Mouse (Mus musculus) C3H10T1/2 (cell line): Measurements from ENCODE around the gene AU021092. TPM values are rescaled to one million over a fixed set of nuclear protein-coding genes. Genes with fewer than 3 reads are reported as not detected.

ENCODE experiments used
- polyA plus RNA-seq, 2 experiments: library from polyadenylated mRNA; unstranded; fragments of >200 nt; fragmentation: generic; extraction: Trizol; gene quantifications; one replicate each; pipeline ENCODE4 v1.2.1; 2012; ENCODE audit warnings: missing spikeins in 2 of 2

AU021092 gene
- 1 to 10 TPM; 4.4 to 5.7 TPM for polyA plus RNA-seq

DNA sequence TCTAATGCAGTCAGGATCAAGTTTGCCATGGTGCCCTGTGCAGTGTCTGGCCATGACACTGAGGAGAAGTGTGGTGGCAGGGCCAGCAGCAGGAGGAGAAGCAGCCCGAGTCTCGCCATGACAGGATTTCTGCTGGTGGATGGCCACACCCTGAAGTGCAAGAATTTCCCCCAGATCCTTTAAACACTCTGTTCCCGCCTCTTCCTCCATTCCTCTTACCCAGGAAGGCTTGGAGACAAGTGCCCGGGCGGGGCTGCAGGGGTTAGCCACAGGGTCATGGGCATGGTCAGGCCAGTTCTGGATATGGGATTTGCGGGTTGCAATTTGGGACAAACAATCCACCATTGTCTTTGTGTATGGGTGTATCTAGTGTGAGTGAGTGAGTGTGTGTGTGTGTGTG lies at the start of gene AU021092:
Gene AU021092 (minus strand): TSS at position 160 of the 400 bp plus-strand sequence.

DNA sequence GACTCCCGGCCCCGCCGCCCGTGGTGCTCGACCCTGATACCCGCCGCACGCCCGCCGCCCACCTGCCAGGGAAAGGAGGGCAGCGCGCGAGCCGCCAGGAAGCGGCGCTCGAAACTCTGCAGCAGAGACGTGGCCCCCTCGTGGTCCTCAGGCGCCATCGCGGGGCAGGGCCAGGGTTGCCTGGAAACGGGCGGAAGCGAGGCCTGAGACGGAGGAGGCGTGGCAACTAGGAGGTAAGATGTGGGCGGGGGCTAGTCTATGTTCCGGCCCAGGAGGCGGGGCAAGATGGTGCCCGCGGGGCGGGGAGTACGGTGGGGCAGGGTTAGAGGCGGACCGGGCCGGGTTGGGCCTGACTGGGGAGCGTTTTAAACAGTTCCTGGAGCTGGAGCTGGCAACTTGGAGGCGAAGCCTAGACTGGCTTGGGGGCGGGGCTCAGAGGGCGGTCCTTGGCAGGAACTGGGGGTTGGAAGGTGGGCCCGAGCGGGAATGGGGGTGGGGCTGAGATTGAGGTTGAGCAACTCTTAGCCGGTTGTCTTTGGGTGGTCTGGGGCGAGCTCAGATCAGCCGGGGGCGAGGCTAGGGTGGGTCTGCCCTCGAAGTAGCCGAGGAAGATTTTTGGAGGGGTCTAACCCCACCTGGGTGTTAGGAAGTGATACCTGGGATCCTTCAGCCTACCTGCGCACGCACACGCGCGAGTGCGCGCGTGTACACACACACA lies 33.8 kb upstream of the AU021092 start, which contains the start of gene Eef2kmt:
Gene Eef2kmt (minus strand): TSS at position 205 of the 718 bp plus-strand sequence.

DNA sequence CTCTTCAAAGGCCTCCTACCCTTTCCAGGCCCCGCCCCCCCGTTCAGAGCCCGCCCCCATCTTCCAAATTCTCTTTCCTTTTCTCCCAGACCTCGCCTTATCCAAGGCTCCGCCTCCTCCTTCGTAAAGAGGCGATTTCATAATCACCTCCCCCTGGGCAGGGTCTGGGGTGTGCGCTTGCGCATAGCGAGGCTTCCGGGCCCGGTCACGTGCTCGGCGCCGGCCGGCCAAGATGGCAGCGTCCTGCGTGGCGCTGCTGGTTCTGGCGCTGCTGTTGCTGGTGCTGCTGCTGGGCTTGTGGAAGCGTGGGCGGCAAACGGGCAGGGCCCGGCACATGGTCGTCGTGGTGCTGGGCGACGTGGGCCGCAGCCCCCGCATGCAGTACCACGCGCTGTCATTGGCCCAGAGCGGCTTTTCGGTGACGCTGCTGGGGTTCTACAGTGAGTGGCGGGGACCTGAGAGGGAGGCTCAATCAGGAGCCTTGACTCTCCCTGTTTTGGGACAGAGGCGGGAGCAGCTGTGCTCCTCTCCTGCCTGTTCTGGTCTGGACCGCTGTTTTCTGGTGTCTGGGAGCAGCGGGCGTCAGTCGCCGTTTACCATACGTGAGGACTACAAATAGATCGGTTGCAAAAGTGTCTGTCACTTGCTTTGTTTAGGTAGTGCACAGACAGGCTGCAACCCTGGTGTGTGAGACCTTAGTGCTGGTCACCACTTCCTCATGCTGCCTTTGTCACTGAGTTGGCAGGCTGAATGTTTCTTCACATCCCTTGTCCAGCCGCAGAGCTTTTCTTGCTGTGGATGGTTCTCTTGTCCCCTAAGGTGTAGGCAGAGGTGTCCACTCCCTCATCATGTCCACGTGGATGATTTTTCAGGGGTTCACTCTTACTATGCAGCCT lies 11.6 kb upstream of the AU021092 start, which contains the start of gene Alg1:
Gene Alg1 (plus strand): TSS at position 204 of the 896 bp plus-strand sequence.

DNA sequence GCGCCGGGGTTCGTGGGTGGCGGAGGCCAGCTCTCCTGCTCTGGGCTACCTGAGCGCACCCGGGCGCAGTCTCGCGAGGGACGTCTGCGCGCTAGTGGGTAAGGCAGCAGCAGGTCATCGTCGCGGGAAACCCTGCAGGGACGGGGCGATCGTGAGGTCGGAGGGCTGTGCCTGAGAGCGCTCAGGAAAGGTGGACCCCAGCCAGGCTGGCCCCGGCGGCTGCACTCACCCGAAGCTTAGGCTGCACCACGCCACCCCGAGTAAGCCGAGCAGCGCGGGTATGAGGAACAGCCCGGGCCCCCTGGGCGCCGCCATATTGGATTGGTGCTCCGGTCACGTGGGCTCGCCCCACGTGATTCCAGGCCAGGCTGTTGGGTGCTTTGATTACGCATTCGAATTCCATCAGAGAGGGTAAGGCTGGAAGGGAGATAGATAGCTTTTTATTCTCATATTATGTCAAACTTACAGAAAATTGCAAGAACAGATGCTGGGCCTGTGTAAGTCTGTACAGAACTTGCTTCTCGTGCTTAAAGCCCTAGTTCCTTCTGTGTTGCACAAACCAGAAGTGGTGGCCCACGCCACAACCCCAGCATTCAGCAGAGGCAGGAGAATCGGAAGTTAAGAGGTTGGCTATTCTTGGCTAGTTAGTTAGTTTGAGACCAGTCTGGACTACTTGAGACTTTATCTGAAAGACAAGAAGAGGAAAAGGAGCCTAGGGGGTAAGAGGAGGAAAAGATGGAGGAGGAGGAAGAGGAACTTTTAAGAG lies 18.2 kb downstream of the AU021092 start, which contains the start of gene Nagpa:
Gene Nagpa (minus strand): TSS at position 345 of the 766 bp plus-strand sequence.

Other genes with a start within 250 kb of the AU021092 start
- under 1 TPM; 0.02 to 0.38 TPM for gene Sept12, start 224.4 kb downstream of the AU021092 start, polyA plus RNA-seq
- not detected for gene Smim22, start 215.0 kb downstream of the AU021092 start, polyA plus RNA-seq
- 10 to 100 TPM; 26.6 to 33.8 TPM for gene Rogdi, start 208.7 kb downstream of the AU021092 start, polyA plus RNA-seq
- gene Glyr1, start 172.4 kb downstream of the AU021092 start, polyA plus RNA-seq = 10 to 100 TPM in 1 of 2 experiments, 1 to 10 TPM in 1; 8.3 to 41.7 TPM
- gene Ubn1, start 172.2 kb downstream of the AU021092 start, polyA plus RNA-seq = 10 to 100 TPM in 1 of 2 experiments, 1 to 10 TPM in 1; 4.8 to 22.5 TPM
- under 1 TPM in 1 of 2 experiments, not detected in 1; 0.98 TPM for gene Ppl, start 89.9 kb downstream of the AU021092 start, polyA plus RNA-seq
- gene Sec14l5, start 75.2 kb downstream of the AU021092 start, polyA plus RNA-seq = under 1 TPM; 0.01 to 0.05 TPM
- 10 to 100 TPM; 14.6 to 16.9 TPM for gene Nagpa, start 18.3 kb downstream of the AU021092 start, polyA plus RNA-seq
- 10 to 100 TPM; 22.6 to 35.8 TPM for gene Alg1, start 11.3 kb upstream of the AU021092 start, polyA plus RNA-seq
- 10 to 100 TPM; 15.8 to 26.7 TPM for gene Eef2kmt, start 33.7 kb upstream of the AU021092 start, polyA plus RNA-seq